Mouse (Mus musculus) gastrocnemius, postnatal 10 days (tissue): ENCODE results near the gene Fbxl22. TPM values are rescaled to one million over a fixed set of nuclear protein-coding genes. Genes with fewer than 3 reads are reported as not detected.

Experiments used
- DNase-seq: peaks from one replicate; pipeline ENCODE4 v3.0.0; 2021; ENCODE audit warnings: mixed read lengths
- long read RNA-seq, 2 experiments: library from polyadenylated mRNA; stranded (forward); transcript quantifications; one replicate each; pipeline ENCODE4 v2.0.0; 2021
- total RNA-seq, 2 experiments: library from RNA; stranded (reverse); gene quantifications; 2 replicates each; pipeline ENCODE4 v1.2.3; 2021

Gene Fbxl22
- total RNA-seq, result 10 to 100 TPM; 36.0 to 38.6 TPM
- long read RNA-seq, experiment 1, transcript Fbxl22-201 (2 exons, 3,935 nt), result major isoform, 151 of 160 reads
- long read RNA-seq, experiment 1, partial matches to known transcripts, result 8 of 160 reads
- long read RNA-seq, experiment 1, other reads (novel, unspliced or antisense), result 1 of 160 reads
- long read RNA-seq, experiment 2, transcript Fbxl22-201 (2 exons, 3,935 nt), result major isoform, 163 of 170 reads
- long read RNA-seq, experiment 2, partial matches to known transcripts, result 0 of 170 reads
- long read RNA-seq, experiment 2, other reads (novel, unspliced or antisense), result 7 of 170 reads

- peak; percentile 63 for DNase-seq
Observed at GRCm38 (mm10) chr9:66514256-66514770, at the start of gene Fbxl22. Gene Fbxl22, minus strand, starts transcription at chr9:66514593.

- DNase-seq, result no peak
Observed at GRCm38 (mm10) chr9:66562215-66562614, 47.8 kb upstream of the Fbxl22 start.

GRCm38 (mm10) chr9:66561496-66561895, 47.1 kb upstream of the Fbxl22 start:
- no peak for DNase-seq

- no peak for DNase-seq
Observed at GRCm38 (mm10) chr9:66560728-66561127, 46.3 kb upstream of the Fbxl22 start.

- DNase-seq, result no peak
Observed at GRCm38 (mm10) chr9:66560295-66560694, 45.9 kb upstream of the Fbxl22 start.

- DNase-seq, result no peak
Observed at GRCm38 (mm10) chr9:66558971-66559370, 44.6 kb upstream of the Fbxl22 start.

- no peak for DNase-seq
Observed at GRCm38 (mm10) chr9:66542785-66543184, 28.4 kb upstream of the Fbxl22 start.

- DNase-seq, result no peak
Observed at GRCm38 (mm10) chr9:66521595-66521994, 7.2 kb upstream of the Fbxl22 start.

GRCm38 (mm10) chr9:66520299-66520698, 5.9 kb upstream of the Fbxl22 start:
- no peak for DNase-seq

- DNase-seq, result no peak
Observed at GRCm38 (mm10) chr9:66518901-66519300, 4.5 kb upstream of the Fbxl22 start.

- DNase-seq, result no peak
Observed at GRCm38 (mm10) chr9:66518251-66518650, 3.9 kb upstream of the Fbxl22 start.

- DNase-seq, result no peak
Observed at GRCm38 (mm10) chr9:66517746-66518145, 3.4 kb upstream of the Fbxl22 start.

GRCm38 (mm10) chr9:66516296-66516940, 2.0 kb upstream of the Fbxl22 start:
- no peak for DNase-seq

- no peak for DNase-seq
Observed at GRCm38 (mm10) chr9:66515680-66516210, 1.4 kb upstream of the Fbxl22 start.

GRCm38 (mm10) chr9:66515115-66515514, 722 bp upstream of the Fbxl22 start:
- DNase-seq, result no peak

- no peak for DNase-seq
Observed at GRCm38 (mm10) chr9:66513661-66514255, 635 bp downstream of the Fbxl22 start.

GRCm38 (mm10) chr9:66513150-66513549, 1.2 kb downstream of the Fbxl22 start:
- DNase-seq, result no peak

- peak; percentile 79 for DNase-seq
Observed at GRCm38 (mm10) chr9:66512351-66512671, 2.1 kb downstream of the Fbxl22 start.

GRCm38 (mm10) chr9:66511580-66512350, 2.6 kb downstream of the Fbxl22 start:
- peak; percentile 93 for DNase-seq

GRCm38 (mm10) chr9:66510944-66511343, 3.4 kb downstream of the Fbxl22 start:
- DNase-seq, result no peak

- no peak for DNase-seq
Observed at GRCm38 (mm10) chr9:66510351-66510841, 4.0 kb downstream of the Fbxl22 start.

- DNase-seq, result no peak
Observed at GRCm38 (mm10) chr9:66508890-66509399, 5.4 kb downstream of the Fbxl22 start.
